Mouse (Mus musculus) spleen, adult 2 months (tissue): ENCODE data around the gene Esr1.

Experiments
- CTCF ChIP-seq: fragments of 200-500 bp; IDR thresholded peaks from 2 replicates; pipeline ENCODE4 v1.5.1; 2011; ENCODE audit warnings: mild to moderate bottlenecking, inconsistent platforms; ENCODE audit not compliant: insufficient read depth, insufficient read length, insufficient replicate concordance; ENCODE audit errors: extremely low read depth
- POLR2A ChIP-seq: fragments of 200-500 bp; IDR thresholded peaks from 2 replicates; pipeline ENCODE4 v1.6.1; 2011; ENCODE audit warnings: low read depth, low read length, inconsistent platforms

DNA sequence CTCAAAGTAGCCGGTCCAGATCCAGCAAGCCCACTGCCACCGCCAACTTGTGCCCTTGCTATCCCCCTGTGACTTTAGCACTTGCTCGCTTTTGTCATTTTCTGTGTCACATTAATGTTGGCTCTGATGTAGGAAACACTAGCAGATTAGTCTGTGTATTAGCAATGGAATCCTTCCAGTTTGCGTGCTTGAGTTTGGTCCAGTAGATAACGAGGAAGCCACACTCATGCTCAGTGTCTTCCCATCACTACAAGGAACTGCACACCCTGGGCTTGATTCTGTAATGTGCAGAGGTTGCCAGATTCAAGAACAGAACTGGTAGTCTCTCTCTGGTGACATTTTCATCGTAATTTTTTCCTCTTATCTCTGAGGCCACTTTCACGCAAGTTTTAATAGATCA, 34.7 kb downstream of the Esr1 start:
- TF ChIP-seq CTCF = no peak
- no peak for TF ChIP-seq POLR2A
